Mouse (Mus musculus) liver, embryonic 12.5 days (tissue): ENCODE measurements around the gene Rsl1d1. TPM values are rescaled to one million over a fixed set of nuclear protein-coding genes. Genes with fewer than 3 reads are reported as not detected.
A peak's percentile ranks its signal among the peaks of the same experiment; 100 is the strongest.
"Not testable (repeated sequence)": the region's sequence is repeated elsewhere in the genome, so short reads cannot be mapped to it uniquely, and the experiment has no call there.

Experiments
- ATAC-seq: fragments of 200-750 bp; cut with Nextera tagmentation; 2 replicates; pipeline ENCODE4 v1.8.0; 2017; ENCODE audit warnings: moderate number of reproducible peaks, mild to moderate bottlenecking, moderate library complexity
- H3K27ac ChIP-seq: fragments of 300-500 bp; sonication (generic); 2 replicates; pipeline ENCODE4 v1.5.1; 2016; ENCODE audit warnings: mild to moderate bottlenecking
- H3K27me3 ChIP-seq: fragments of 300-500 bp; sonication (generic); replicated peaks from 2 replicates; pipeline ENCODE4 v1.6.1; 2016; ENCODE audit warnings: mild to moderate bottlenecking, moderate library complexity
- H3K36me3 ChIP-seq: fragments of 300-500 bp; sonication (generic); 2 replicates; pipeline ENCODE4 v1.6.1; 2016; ENCODE audit warnings: mild to moderate bottlenecking, moderate library complexity
- H3K4me1 ChIP-seq: fragments of 300-500 bp; sonication (generic); 2 replicates; pipeline ENCODE4 v1.6.1; 2016
- H3K4me2 ChIP-seq: fragments of 300-500 bp; sonication (generic); 2 replicates; pipeline ENCODE4 v1.6.1; 2016; ENCODE audit warnings: mild to moderate bottlenecking, moderate library complexity
- H3K4me3 ChIP-seq: fragments of 300-500 bp; sonication (generic); 2 replicates; pipeline ENCODE4 v1.5.1; 2016; ENCODE audit warnings: mild to moderate bottlenecking, moderate library complexity
- H3K9ac ChIP-seq: fragments of 300-500 bp; sonication (generic); 2 replicates; pipeline ENCODE4 v1.6.1; 2016; ENCODE audit warnings: mild to moderate bottlenecking, moderate library complexity
- H3K9me3 ChIP-seq: fragments of 300-500 bp; sonication (generic); replicated peaks from 2 replicates; pipeline ENCODE4 v1.6.1; 2016; ENCODE audit warnings: mild to moderate bottlenecking, moderate library complexity
- WGBS: fragments of 180-500 bp; shearing (Covaris S2); methylation state at CpG from one replicate; pipeline ENCODE4 v1.1.7; 2016; ENCODE audit not compliant: insufficient replicate concordance; 5-methylcytosine and 5-hydroxymethylcytosine counted together
- polyA plus RNA-seq: library from polyadenylated mRNA; unstranded; fragments of >200 nt; fragmentation: Nextera tagmentation; extraction: Ambion mirVana; gene quantifications from 2 replicates; pipeline ENCODE4 v1.2.1, GENCODE M21; 2016

The Rsl1d1 gene
- polyA plus RNA-seq, 1 experiment from 2014 or later: 207 TPM

GRCm38 (mm10) chr16:11190150-11190549 is 13.0 kb downstream of the Rsl1d1 start:
- Histone ChIP-seq H3K36me3 (peaks cover 35% of the 10 kb centered on the region), H3K27ac (no peak overlapping the region), H3K9me3 (no peaks in the 10 kb centered on the region), H3K9ac (no peak overlapping the region), H3K4me3 (no peak overlapping the region), H3K4me1 (peaks cover 5% of the 10 kb centered on the region; the same call in 1 of the 2 replicates), H3K4me2 (no peak overlapping the region), H3K27me3 (no peaks in the 10 kb centered on the region)
- no peak for ATAC-seq
- 76% methylated on average over 7 of the region's 7 CpGs for WGBS

DNA sequence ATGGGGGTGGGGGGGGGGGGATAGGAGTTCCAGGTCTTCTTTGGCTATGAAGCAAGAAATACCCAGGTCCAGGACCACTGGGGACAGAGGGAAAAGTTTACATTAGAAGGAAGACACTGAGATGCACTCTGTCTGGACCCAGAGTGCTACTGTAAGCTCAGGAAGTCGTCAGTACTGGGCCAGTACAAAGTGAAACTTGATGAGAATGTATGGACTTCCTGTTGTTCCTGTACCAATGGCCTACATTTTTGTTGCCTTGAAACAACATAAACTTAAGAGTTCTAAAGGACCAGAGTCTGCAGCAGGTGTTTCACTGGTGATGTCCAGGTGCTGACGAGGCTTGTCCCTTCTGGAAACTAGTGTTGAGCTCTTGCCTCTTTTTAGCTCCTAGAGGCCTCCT is 25.7 kb downstream of the Rsl1d1 start:
- peaks cover 35% of the 10 kb centered on the region for H3K4me1 ChIP-seq
- no peaks in the 10 kb centered on the region for H3K9me3 ChIP-seq
- no peaks in the 10 kb centered on the region for H3K27me3 ChIP-seq
- ATAC-seq: no peak
- peak overlapping the region; percentile 84 for H3K4me2 ChIP-seq
- no peak overlapping the region; the same call in 1 of the 2 replicates for H3K9ac ChIP-seq
- WGBS: 58% methylated on average over 2 of the region's 2 CpGs
- H3K4me3 ChIP-seq: no peak overlapping the region
- H3K36me3 ChIP-seq: peaks cover 3% of the 10 kb centered on the region; the same call in 1 of the 2 replicates
- no peak overlapping the region for H3K27ac ChIP-seq

DNA sequence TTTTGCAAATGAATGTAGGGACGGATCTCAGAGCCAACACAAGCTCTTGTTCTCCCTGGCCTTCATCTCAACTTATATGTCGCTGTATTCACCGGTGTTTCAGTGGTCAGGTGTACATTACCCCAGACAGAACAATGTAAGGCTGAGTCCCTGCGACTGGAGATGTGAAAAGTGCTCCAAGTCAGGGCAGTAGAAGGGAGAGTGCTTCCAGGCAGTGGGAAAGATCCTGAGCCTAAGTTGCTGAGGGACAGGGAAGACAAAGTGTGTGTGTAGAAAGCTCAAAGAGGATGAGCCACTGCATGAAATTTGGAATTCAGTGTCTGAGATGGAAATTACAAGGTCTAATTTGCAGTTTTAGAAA is 26.3 kb downstream of the Rsl1d1 start:
- Histone ChIP-seq H3K4me1 (peaks cover 39% of the 10 kb centered on the region), H3K27ac (peak overlapping the region; percentile 92), H3K27me3 (no peaks in the 10 kb centered on the region), H3K9ac (peak overlapping the region; percentile 89), H3K36me3 (peaks cover 3% of the 10 kb centered on the region; the same call in 1 of the 2 replicates), H3K9me3 (no peaks in the 10 kb centered on the region), H3K4me3 (peak overlapping the region; percentile 87), H3K4me2 (peak overlapping the region; percentile 84)
- no peak for ATAC-seq
- 5% methylated on average over 4 of the region's 4 CpGs for WGBS

DNA sequence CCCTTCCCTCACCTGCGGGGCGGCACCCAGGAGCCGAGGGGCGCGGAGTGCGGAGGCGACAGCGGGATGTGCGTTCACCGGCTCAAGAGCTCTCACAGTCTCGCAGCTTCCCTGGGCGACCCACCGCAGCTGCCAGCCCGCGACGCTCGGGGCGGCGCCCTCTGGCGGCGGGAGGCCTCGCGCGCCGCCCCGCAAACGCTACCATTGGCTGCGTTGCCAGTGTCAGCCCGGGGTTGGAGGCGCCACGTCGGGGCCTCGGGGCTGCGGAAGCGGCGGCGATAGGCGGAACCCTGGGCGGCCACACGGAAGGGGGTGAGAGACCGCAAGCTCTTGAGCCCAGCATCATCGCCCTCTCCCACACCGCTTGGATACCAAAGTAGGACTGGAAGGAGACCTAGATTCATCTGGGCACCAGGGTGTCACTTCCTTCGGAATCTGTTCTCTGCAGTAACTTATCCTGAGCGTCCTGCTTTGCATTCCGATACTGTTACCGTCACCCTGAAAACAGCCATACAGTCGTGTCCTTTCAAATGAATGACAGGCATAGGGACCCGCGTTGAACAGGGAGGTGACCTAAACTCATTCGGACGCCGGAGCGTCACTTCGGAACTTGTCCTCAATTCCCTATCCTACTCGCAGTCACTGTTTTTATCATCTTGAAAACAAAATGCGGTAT is 26.8 kb downstream of the Rsl1d1 start, which contains the start of gene Zc3h7a:
Gene Zc3h7a, minus strand, starts transcription at position 186 of the 676 bp plus-strand sequence.
- Histone ChIP-seq H3K27me3 (no peaks in the 10 kb centered on the region), H3K27ac (peak within 1 kb of the TSS; percentile 92), H3K36me3 (peaks cover 3% of the 10 kb centered on the region; the same call in 1 of the 2 replicates), H3K4me2 (peak within 1 kb of the TSS; percentile 84), H3K4me1 (peaks cover 45% of the 10 kb centered on the region), H3K4me3 (peak within 1 kb of the TSS; percentile 87), H3K9ac (peak within 1 kb of the TSS; percentile 89), H3K9me3 (no peaks in the 10 kb centered on the region)
- under 1% methylated on average over 56 of the region's 57 CpGs for WGBS
- peak; percentile 94 for ATAC-seq

DNA sequence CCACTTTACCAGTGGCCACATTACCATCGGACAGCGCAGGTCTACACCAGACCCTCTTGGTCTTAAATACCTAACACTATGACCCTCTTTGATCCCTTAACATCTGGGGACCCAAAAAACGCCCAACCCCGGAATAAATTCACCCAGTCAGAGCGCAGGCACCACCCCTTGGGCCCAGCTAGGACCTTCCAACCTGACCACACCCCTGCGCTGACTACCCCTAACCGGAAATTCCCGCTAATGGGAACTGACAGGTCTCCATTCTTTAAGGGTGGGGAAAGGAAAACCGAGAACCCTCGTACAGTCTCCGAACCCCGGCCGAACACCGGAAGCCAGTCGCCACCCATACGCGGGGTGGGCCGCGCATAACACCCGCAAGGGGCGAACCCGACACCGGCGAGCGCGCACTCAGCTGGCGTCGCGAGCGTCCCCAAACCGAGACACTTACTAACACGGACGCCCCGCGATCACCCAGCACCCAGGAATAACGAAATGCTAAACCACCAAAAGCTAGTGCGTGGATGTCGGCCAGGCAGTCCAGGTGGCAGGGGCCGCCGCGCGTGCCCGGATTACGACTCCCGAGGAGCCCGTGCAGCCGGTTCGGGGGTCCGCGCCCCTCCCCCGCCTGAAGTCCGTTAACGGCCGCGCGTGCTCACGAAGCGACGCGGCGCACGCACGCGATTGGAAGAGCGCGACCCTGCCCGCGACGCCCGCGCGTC is 27.5 kb downstream of the Rsl1d1 start:
- H3K27ac ChIP-seq: peak overlapping the region; percentile 92
- H3K27me3 ChIP-seq: no peaks in the 10 kb centered on the region
- WGBS: under 1% methylated on average over 72 of the region's 72 CpGs
- H3K4me3 ChIP-seq: peak overlapping the region; percentile 87
- no peaks in the 10 kb centered on the region for H3K9me3 ChIP-seq
- H3K9ac ChIP-seq: peak overlapping the region; percentile 89
- peak; percentile 64 for ATAC-seq
- H3K4me2 ChIP-seq: peak overlapping the region; percentile 84
- H3K4me1 ChIP-seq: peaks cover 51% of the 10 kb centered on the region
- H3K36me3 ChIP-seq: peaks cover 3% of the 10 kb centered on the region; the same call in 1 of the 2 replicates

- Histone ChIP-seq H3K27ac (peak overlapping the region; percentile 92), H3K36me3 (peaks cover 3% of the 10 kb centered on the region; the same call in 1 of the 2 replicates), H3K9ac (peak overlapping the region; percentile 89), H3K4me3 (peak overlapping the region; percentile 87), H3K27me3 (no peaks in the 10 kb centered on the region), H3K9me3 (no peaks in the 10 kb centered on the region), H3K4me2 (peak overlapping the region; percentile 84), H3K4me1 (peaks cover 51% of the 10 kb centered on the region)
- 6% methylated on average over 9 of the region's 9 CpGs for WGBS
- no peak for ATAC-seq
Measured at GRCm38 (mm10) chr16:11175100-11175488, 28.0 kb downstream of the Rsl1d1 start.

GRCm38 (mm10) chr16:11174671-11175081 is 28.5 kb downstream of the Rsl1d1 start:
- Histone ChIP-seq H3K4me3 (peak overlapping the region; percentile 87), H3K36me3 (peaks cover 3% of the 10 kb centered on the region; the same call in 1 of the 2 replicates), H3K9ac (peak overlapping the region; percentile 89), H3K27ac (peak overlapping the region; percentile 92), H3K4me1 (peaks cover 51% of the 10 kb centered on the region), H3K27me3 (no peaks in the 10 kb centered on the region), H3K9me3 (no peaks in the 10 kb centered on the region), H3K4me2 (peak overlapping the region; percentile 84)
- no peak for ATAC-seq
- 5% methylated on average over 10 of the region's 10 CpGs for WGBS

DNA sequence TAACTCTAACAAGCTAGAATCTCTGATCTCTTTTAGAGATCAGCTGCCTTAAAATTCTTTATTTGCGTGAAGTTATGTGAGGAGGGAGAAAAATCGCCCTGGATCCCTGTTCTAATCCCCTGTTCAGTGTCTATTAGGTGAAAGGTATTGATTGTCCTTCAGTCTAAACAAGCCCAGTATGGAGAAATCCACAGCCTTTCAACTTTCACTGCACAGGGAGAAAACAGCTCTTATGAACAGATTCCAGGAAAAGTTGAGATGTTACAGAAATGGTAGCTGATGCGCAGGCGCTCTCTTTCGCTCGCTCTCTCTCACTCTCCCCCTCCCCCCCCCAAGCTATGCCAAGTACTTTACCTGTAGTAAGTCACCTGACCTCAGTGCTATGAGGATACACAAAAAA is 31.5 kb downstream of the Rsl1d1 start:
- no peaks in the 10 kb centered on the region for H3K9me3 ChIP-seq
- H3K4me2 ChIP-seq: no peak overlapping the region
- peaks cover 3% of the 10 kb centered on the region; the same call in 1 of the 2 replicates for H3K36me3 ChIP-seq
- ATAC-seq: no peak
- no peak overlapping the region for H3K4me3 ChIP-seq
- H3K27ac ChIP-seq: no peak overlapping the region
- peaks cover 40% of the 10 kb centered on the region for H3K4me1 ChIP-seq
- no peaks in the 10 kb centered on the region for H3K27me3 ChIP-seq
- H3K9ac ChIP-seq: no peak overlapping the region
- WGBS: 78% methylated on average over 6 of the region's 6 CpGs

- no peak overlapping the region for H3K9ac ChIP-seq
- no peaks in the 10 kb centered on the region for H3K9me3 ChIP-seq
- WGBS: 61% methylated on average over 2 of the region's 2 CpGs
- H3K4me3 ChIP-seq: no peak overlapping the region
- no peak overlapping the region for H3K27ac ChIP-seq
- ATAC-seq: no peak
- peaks cover 7% of the 10 kb centered on the region for H3K4me1 ChIP-seq
- H3K36me3 ChIP-seq: peaks cover 30% of the 10 kb centered on the region
- H3K4me2 ChIP-seq: no peak overlapping the region
- no peaks in the 10 kb centered on the region for H3K27me3 ChIP-seq
Measured at GRCm38 (mm10) chr16:11166431-11166830, 36.7 kb downstream of the Rsl1d1 start.

DNA sequence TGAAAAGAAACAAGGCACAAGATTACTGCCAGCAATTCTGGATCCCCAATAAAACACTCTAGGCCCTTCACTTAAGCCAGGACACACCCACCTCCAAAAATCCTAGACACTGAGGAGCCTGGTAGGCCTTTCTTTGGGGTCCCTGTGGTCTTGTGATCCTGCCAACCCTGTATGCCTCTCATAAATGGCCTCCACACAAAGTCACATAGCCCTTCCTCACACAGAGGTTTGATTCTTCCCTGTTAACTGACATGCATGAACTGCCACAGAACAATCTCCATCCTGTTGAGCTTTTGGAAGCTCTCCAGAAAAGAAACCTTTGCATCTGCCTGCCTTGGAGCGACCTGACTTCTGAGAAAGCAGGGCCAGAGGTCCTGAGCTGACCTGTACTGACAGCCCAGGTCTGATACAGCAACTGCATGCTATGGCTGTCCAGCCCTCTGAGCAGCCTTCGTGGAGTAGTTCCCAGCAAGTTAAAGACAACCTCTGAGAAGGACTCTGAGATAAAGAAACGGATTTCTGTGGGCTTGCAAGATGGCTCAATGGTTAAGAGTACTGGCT is 38.4 kb downstream of the Rsl1d1 start:
- H3K4me3 ChIP-seq: no peak overlapping the region
- H3K9me3 ChIP-seq: no peaks in the 10 kb centered on the region
- H3K36me3 ChIP-seq: peaks cover 38% of the 10 kb centered on the region
- no peak overlapping the region for H3K9ac ChIP-seq
- H3K27me3 ChIP-seq: no peaks in the 10 kb centered on the region
- H3K27ac ChIP-seq: no peak overlapping the region
- no peak overlapping the region for H3K4me2 ChIP-seq
- no peak for ATAC-seq
- H3K4me1 ChIP-seq: no peaks in the 10 kb centered on the region; the same call in none of the 2 replicates
- WGBS: 65% methylated on average over 3 of the region's 3 CpGs

DNA sequence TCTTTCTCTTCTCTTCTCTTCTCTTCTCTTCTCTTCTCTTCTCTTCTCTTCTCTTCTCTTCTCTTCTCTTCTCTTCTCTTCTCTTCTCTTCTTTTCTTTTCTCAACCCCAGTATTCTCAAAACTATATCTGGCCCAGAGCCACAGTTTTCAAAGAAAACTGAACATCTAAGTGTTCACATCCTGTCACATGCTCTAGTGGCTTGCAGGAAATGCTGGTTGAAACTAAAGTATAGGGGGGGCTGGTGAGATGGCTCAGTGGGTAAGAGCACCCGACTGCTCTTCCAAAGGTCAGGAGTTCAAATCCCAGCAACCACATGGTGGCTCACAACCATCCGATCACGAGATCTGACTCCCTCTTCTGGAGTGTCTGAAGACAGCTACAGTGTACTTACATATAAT is 45.4 kb downstream of the Rsl1d1 start:
- not testable (repeated sequence) for H3K4me2 ChIP-seq, H3K9ac ChIP-seq, H3K4me3 ChIP-seq, H3K27ac ChIP-seq, H3K4me1 ChIP-seq, H3K27me3 ChIP-seq, ATAC-seq, H3K9me3 ChIP-seq
- WGBS: 59% methylated on average over 2 of the region's 3 CpGs
- H3K36me3 ChIP-seq: peaks cover 87% of the 10 kb centered on the region

- H3K27me3 ChIP-seq: no peaks in the 10 kb centered on the region
- H3K4me1 ChIP-seq: no peaks in the 10 kb centered on the region
- no peak for ATAC-seq
- no peak overlapping the region for H3K4me2 ChIP-seq
- no peak overlapping the region for H3K9ac ChIP-seq
- no peaks in the 10 kb centered on the region for H3K9me3 ChIP-seq
- H3K4me3 ChIP-seq: no peak overlapping the region
- H3K27ac ChIP-seq: no peak overlapping the region
- peaks cover 92% of the 10 kb centered on the region for H3K36me3 ChIP-seq
Measured at GRCm38 (mm10) chr16:11154500-11154899, 48.6 kb downstream of the Rsl1d1 start.
